Mouse (Mus musculus) limb, embryonic 11.5 days (tissue): Measurements from ENCODE around the gene Pros1. TPM values are rescaled to one million over a fixed set of nuclear protein-coding genes. Genes with fewer than 3 reads are reported as not detected.

Source experiments
- ATAC-seq: fragments of 200-750 bp; cut with Nextera tagmentation; 2 replicates; pipeline ENCODE4 v1.8.0; 2017; ENCODE audit warnings: low read depth; ENCODE audit not compliant: insufficient number of reproducible peaks, low FRiP score, low TSS enrichment
- DNase-seq: peaks from one replicate; pipeline ENCODE4 v3.0.0-alpha.2; 2015; ENCODE audit warnings: low spot score
- H3K27ac ChIP-seq: fragments of 300-500 bp; sonication (generic); replicated peaks from 2 replicates; pipeline ENCODE4 v1.5.1; 2014; ENCODE audit warnings: low read depth, mild to moderate bottlenecking, low read length
- H3K27me3 ChIP-seq: fragments of 300-500 bp; sonication (generic); 2 replicates; pipeline ENCODE4 v1.6.1; 2014; ENCODE audit warnings: mild to moderate bottlenecking, low read length, mixed read lengths; ENCODE audit not compliant: control insufficient read depth, insufficient read depth
- H3K36me3 ChIP-seq: fragments of 300-500 bp; sonication (generic); 2 replicates; pipeline ENCODE4 v1.6.1; 2014; ENCODE audit warnings: mild to moderate bottlenecking, low read length, moderate library complexity, mixed read lengths; ENCODE audit not compliant: control insufficient read depth, insufficient read depth
- H3K4me1 ChIP-seq: fragments of 300-500 bp; sonication (generic); 2 replicates; pipeline ENCODE4 v1.6.1; 2014; ENCODE audit warnings: low read length, mixed read lengths; ENCODE audit not compliant: control insufficient read depth, insufficient read depth
- H3K4me2 ChIP-seq: fragments of 300-500 bp; sonication (generic); 2 replicates; pipeline ENCODE4 v1.6.1; 2014; ENCODE audit warnings: low read depth, mild to moderate bottlenecking, moderate library complexity; ENCODE audit not compliant: severe bottlenecking
- H3K4me3 ChIP-seq: fragments of 300-500 bp; sonication (generic); 2 replicates; pipeline ENCODE4 v1.5.1; 2014; ENCODE audit warnings: low read depth, low read length
- H3K9ac ChIP-seq: fragments of 300-500 bp; sonication (generic); 2 replicates; pipeline ENCODE4 v1.6.1; 2014; ENCODE audit warnings: mild to moderate bottlenecking, low read length
- H3K9me3 ChIP-seq: fragments of 300-500 bp; sonication (generic); 2 replicates; pipeline ENCODE4 v1.6.1; 2016; ENCODE audit warnings: low read length; ENCODE audit not compliant: control insufficient read depth
- WGBS: fragments of 180-500 bp; shearing (Covaris S2); extraction: QIAGEN DNeasy Blood & Tissue Kit; methylation state at CpG from one replicate; pipeline ENCODE4 v1.1.7; 2014; 5-methylcytosine and 5-hydroxymethylcytosine counted together
- microRNA-seq: library from miRNA; unstranded; fragments of <30 nt; microRNA quantifications from one replicate; pipeline ENCODE4, GENCODE M21; 2016
- polyA plus RNA-seq: library from polyadenylated mRNA; unstranded; fragments of >200 nt; fragmentation: Nextera tagmentation; extraction: Ambion mirVana; gene quantifications from 2 replicates; pipeline ENCODE4 v1.2.1, GENCODE M21; 2014

Pros1 gene
- polyA plus RNA-seq, 1 experiment from 2014 or later = 16.6 TPM

DNA sequence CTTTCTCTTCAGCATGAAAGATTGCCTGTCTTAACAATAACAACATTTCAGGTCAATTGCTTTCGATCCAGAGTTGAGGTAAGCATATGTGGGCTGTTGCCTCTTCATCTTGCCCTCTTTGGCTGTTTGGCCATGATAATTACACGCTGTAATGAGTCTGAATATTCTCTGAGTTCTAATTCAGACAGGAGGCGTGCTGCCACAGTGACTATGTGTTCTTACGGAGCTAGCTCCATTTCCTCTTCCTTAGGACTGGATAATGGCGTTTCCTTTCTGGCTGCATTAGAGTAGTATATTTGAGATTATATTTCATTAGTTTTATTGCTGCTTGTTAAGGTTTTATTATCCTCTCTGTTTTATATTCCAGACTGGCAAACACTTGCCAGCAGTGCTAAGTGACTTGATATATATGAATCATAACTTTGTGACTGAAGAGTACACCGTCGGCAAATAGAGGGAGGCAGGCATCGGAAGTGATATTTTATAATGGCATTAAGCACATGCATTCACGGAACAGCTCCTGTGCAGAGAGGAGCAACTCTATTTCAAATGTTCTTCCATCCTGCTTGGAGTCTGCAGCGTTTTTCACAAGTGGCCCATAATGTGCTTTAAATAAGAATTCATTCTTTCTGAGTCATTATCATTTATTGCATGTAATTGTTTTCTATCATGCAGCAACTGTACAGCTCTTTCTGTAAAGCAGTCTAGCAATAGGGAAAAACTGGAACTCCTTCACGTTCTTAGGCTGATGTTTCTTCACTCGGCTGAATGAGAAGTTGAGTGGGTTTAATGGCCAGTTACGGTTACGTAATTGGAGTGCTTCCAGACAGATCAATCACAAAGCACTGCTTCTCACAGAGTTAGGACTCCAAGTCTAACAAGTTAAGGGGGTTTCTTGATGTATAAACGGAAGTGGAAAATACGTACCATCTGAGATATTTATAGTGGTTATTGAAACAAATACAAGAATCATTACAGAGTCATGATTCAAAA is 88.6 kb downstream of the Pros1 start:
- peaks cover 3% of the 10 kb centered on the region; the same call in 1 of the 2 replicates for H3K4me1 ChIP-seq
- no peak overlapping the region for H3K9ac ChIP-seq
- ATAC-seq = no peak
- no peak overlapping the region for H3K4me3 ChIP-seq
- H3K36me3 ChIP-seq = no peaks in the 10 kb centered on the region
- DNase-seq = no peak
- H3K27me3 ChIP-seq = no peaks in the 10 kb centered on the region
- WGBS = 41% methylated on average over 16 of the region's 16 CpGs
- H3K9me3 ChIP-seq = no peaks in the 10 kb centered on the region
- no peak overlapping the region for H3K27ac ChIP-seq
- H3K4me2 ChIP-seq = no peak overlapping the region; the same call in 1 of the 2 replicates

- Histone ChIP-seq H3K27ac (no peak overlapping the region), H3K9me3 (no peaks in the 10 kb centered on the region), H3K36me3 (no peaks in the 10 kb centered on the region), H3K27me3 (no peaks in the 10 kb centered on the region), H3K4me3 (no peak overlapping the region), H3K4me2 (no peak overlapping the region), H3K9ac (no peak overlapping the region), H3K4me1 (no peaks in the 10 kb centered on the region)
- DNase-seq = no peak
- 62% methylated on average over 4 of the region's 4 CpGs for WGBS
- ATAC-seq = no peak
These were observed 104.4 kb downstream of the Pros1 start for GRCm38 (mm10) chr16:62958485-62958884.

GRCm38 (mm10) chr16:62964361-62964763 is 110.3 kb downstream of the Pros1 start:
- 14% methylated on average over 6 of the region's 6 CpGs for WGBS
- Histone ChIP-seq H3K27ac (no peak overlapping the region), H3K4me2 (no peak overlapping the region), H3K4me1 (no peaks in the 10 kb centered on the region; the same call in 1 of the 2 replicates), H3K9ac (no peak overlapping the region), H3K4me3 (no peak overlapping the region), H3K27me3 (no peaks in the 10 kb centered on the region), H3K36me3 (no peaks in the 10 kb centered on the region), H3K9me3 (no peaks in the 10 kb centered on the region)
- ATAC-seq (peak; percentile 54; the same call in 1 of the 2 replicates), DNase-seq (peak; percentile 42)

- ATAC-seq = no peak
- DNase-seq = no peak
- no peaks in the 10 kb centered on the region for H3K4me1 ChIP-seq
- no peak overlapping the region for H3K4me3 ChIP-seq
- H3K36me3 ChIP-seq = no peaks in the 10 kb centered on the region
- H3K9ac ChIP-seq = no peak overlapping the region
- no peaks in the 10 kb centered on the region for H3K27me3 ChIP-seq
- no peak overlapping the region for H3K4me2 ChIP-seq
- H3K9me3 ChIP-seq = no peaks in the 10 kb centered on the region
- WGBS = 56% methylated on average over 1 of the region's 1 CpGs
- H3K27ac ChIP-seq = no peak overlapping the region
These were observed 117.7 kb downstream of the Pros1 start for GRCm38 (mm10) chr16:62971673-62972332.

- Histone ChIP-seq H3K4me2 (no peak overlapping the region), H3K9me3 (no peaks in the 10 kb centered on the region), H3K9ac (no peak overlapping the region), H3K27me3 (no peaks in the 10 kb centered on the region), H3K36me3 (no peaks in the 10 kb centered on the region), H3K27ac (no peak overlapping the region), H3K4me1 (no peaks in the 10 kb centered on the region), H3K4me3 (no peak overlapping the region)
- WGBS = 87% methylated on average over 1 of the region's 1 CpGs
- DNase-seq (peak; percentile 32), ATAC-seq (no peak)
These were observed 120.8 kb downstream of the Pros1 start for GRCm38 (mm10) chr16:62974926-62975325.

Small RNA genes lying within 50 kb of the gene (microRNA-seq; reads per million reads assigned to microRNA genes)
- gene Gm25986 = not detected

Other genes starting within 250 kb of the Pros1 start
- gene Nsun3, start 67.5 kb upstream of the Pros1 start, polyA plus RNA-seq = 8.3 and 10.1 TPM in 2 replicates
- 0.21 and 0.34 TPM in 2 replicates for gene Stx19, start 39.6 kb upstream of the Pros1 start, polyA plus RNA-seq
- gene Arl13b, start 7.3 kb upstream of the Pros1 start, polyA plus RNA-seq = 19.5 and 21.6 TPM in 2 replicates